Mouse (Mus musculus) ES-E14 (cell line): ENCODE data around the gene Nrg4. TPM values are rescaled to one million over a fixed set of nuclear protein-coding genes. Genes with fewer than 3 reads are reported as not detected.
A peak's percentile ranks its signal among the peaks of the same experiment; 100 is the strongest.

Source experiments
- DNase-seq: peaks from one replicate; pipeline ENCODE4 v3.0.0-alpha.2; 2013; ENCODE audit warnings: low read depth, low spot score
- H3K27ac ChIP-seq: 2 replicates; pipeline ENCODE4 v1.5.1; 2012; ENCODE audit warnings: low read depth, mild to moderate bottlenecking, low read length, moderate library complexity, mixed read lengths; ENCODE audit not compliant: poor library complexity, insufficient read depth, severe bottlenecking
- H3K36me3 ChIP-seq: 2 replicates; pipeline ENCODE4 v1.6.1; 2012; ENCODE audit warnings: mild to moderate bottlenecking, low read length, moderate library complexity, mixed read lengths; ENCODE audit not compliant: control insufficient read depth, poor library complexity, insufficient read depth, severe bottlenecking
- H3K4me1 ChIP-seq, 2 experiments: fragments of 150-350 bp in 1 of 2; sonication (generic) in 1 of 2; 2 replicates each; pipeline ENCODE4 v1.6.1; 2012; ENCODE audit warnings: low read length in 2 of 2, mild to moderate bottlenecking in 1 of 2, mixed read lengths in 1 of 2; ENCODE audit not compliant: control insufficient read depth in 2 of 2, insufficient read depth in 2 of 2, poor library complexity in 1 of 2
- H3K4me3 ChIP-seq, 2 experiments: fragments of 150-350 bp in 1 of 2; sonication (generic) in 1 of 2; 2 replicates each; pipeline ENCODE4 v1.5.1; 2012; ENCODE audit warnings: low read length in 2 of 2, low read depth in 1 of 2, mild to moderate bottlenecking in 1 of 2, mixed read lengths in 1 of 2; ENCODE audit not compliant: insufficient read depth in 1 of 2, poor library complexity in 1 of 2, severe bottlenecking in 1 of 2
- H3K9ac ChIP-seq: 2 replicates; pipeline ENCODE4 v1.6.1; 2012; ENCODE audit warnings: low read depth, mild to moderate bottlenecking, low read length, mixed read lengths; ENCODE audit not compliant: poor library complexity, insufficient read depth, severe bottlenecking
- H3K9me3 ChIP-seq: fragments of 150-350 bp; sonication (generic); 2 replicates; pipeline ENCODE4 v1.6.1; 2012; ENCODE audit warnings: low read depth, mild to moderate bottlenecking, low read length; ENCODE audit not compliant: control insufficient read depth, insufficient read depth
- CHD2 ChIP-seq: IDR thresholded peaks from 2 replicates; pipeline ENCODE4 v1.6.1; 2014; ENCODE audit warnings: mild to moderate bottlenecking, low read depth, low read length, inconsistent platforms
- HCFC1 ChIP-seq: IDR thresholded peaks from 2 replicates; pipeline ENCODE4 v1.6.1; 2012; ENCODE audit warnings: low read length, inconsistent platforms, borderline replicate concordance; ENCODE audit not compliant: insufficient read depth
- MAFK ChIP-seq: IDR thresholded peaks from 2 replicates; pipeline ENCODE4 v1.6.1; 2014; ENCODE audit warnings: mild to moderate bottlenecking, low read depth, low read length, inconsistent platforms; ENCODE audit not compliant: insufficient read depth
- ZC3H11A ChIP-seq: IDR thresholded peaks from 2 replicates; pipeline ENCODE4 v1.6.1; 2012; ENCODE audit warnings: low read depth, mild to moderate bottlenecking, inconsistent platforms, low read length, borderline replicate concordance
- ZNF384 ChIP-seq: IDR thresholded peaks from 2 replicates; pipeline ENCODE4 v1.6.1; 2012; ENCODE audit warnings: low read depth, low read length, inconsistent platforms
- in situ Hi-C, 2 experiments: fragments of 600-800 bp; cut with MboI; formaldehyde crosslinking; loops; one replicate each; pipeline ENCODE4 v1.15.1; 2025; ENCODE audit warnings: low sequenced_read_pairs in 2 of 2, inconsistent platforms in 1 of 2; ENCODE audit not compliant: unreplicated experiment in 2 of 2
- total RNA-seq: library from RNA; depleted of rRNA; stranded (reverse); fragments of 300-350 nt; gene quantifications from 2 replicates; pipeline ENCODE4 v1.2.3, GENCODE M21; 2012

Gene Nrg4
- total RNA-seq, 1 experiment: 5.8 TPM

DNA sequence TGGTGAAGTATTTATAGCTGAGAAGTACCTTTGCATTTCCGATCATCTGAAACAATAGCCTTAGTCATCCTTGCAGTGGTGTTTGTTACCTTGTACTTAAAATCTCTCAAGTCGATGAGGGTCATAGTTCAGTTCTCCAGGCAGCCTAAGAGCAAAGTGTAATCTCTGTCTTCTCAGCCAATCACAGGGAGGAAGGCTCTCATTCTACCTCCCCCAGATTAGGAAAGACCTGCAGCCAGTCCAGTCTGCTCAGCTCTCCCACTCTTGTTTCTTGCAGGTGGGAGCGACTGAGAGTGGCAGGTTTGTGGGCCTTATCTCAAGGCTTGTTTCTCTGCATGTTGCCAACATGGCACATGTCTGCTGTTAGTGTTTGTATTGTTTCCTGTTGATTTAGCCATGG, 111.6 kb downstream of the Nrg4 start:
- Histone ChIP-seq H3K27ac (peak overlapping the region; percentile 99), H3K9me3 (no peaks in the 10 kb centered on the region), H3K4me1 (peaks cover 22 to 51% of the 10 kb centered on the region in 2 experiments), H3K4me3 (peak overlapping the region in 1 of 2 experiments; percentile 30; a peak in 1 of 4 replicates), H3K9ac (no peak overlapping the region), H3K36me3 (peaks cover 30% of the 10 kb centered on the region)
- TF ChIP-seq MAFK (no peak), HCFC1 (no peak), ZNF384 (no peak), CHD2 (no peak), ZC3H11A (no peak)
- DNase-seq: no peak
- in situ Hi-C loops: no loop called here

DNA sequence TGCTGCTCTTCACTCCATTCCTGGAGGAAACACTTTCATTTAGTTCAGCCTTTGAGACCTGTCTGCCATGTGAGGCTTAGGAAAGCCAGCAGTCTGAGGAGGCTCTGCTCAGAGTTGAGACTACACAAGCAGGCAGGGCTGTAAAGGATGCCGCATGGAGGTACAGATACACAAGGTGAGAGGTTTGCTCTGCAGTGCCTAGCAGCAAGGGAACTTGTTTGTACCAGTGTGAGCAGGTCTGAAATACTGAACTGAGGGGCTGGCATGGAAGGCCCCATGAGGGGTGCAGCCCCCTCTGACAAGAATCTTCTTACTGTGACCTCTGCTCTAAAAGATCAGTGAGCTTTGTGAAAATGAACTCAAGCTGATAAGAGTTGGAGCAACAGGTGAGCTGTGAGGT, 113.2 kb downstream of the Nrg4 start:
- H3K4me3 ChIP-seq: 0 out of 4 replicates have a peak overlapping the region, but pooled peaks of 1 of the 2 experiments have one; percentile 0
- no peaks in the 10 kb centered on the region for H3K9me3 ChIP-seq
- in situ Hi-C loops: no loop called here
- peak overlapping the region; percentile 56 for H3K27ac ChIP-seq
- TF ChIP-seq HCFC1: no peak
- no peak for TF ChIP-seq ZNF384
- no peak for TF ChIP-seq CHD2
- no peak for TF ChIP-seq MAFK
- no peak for TF ChIP-seq ZC3H11A
- no peak for DNase-seq
- H3K36me3 ChIP-seq: peaks cover 21% of the 10 kb centered on the region
- peaks cover 22 to 49% of the 10 kb centered on the region in 2 experiments for H3K4me1 ChIP-seq
- peak overlapping the region; percentile 6; the same call in 1 of the 2 replicates for H3K9ac ChIP-seq

DNA sequence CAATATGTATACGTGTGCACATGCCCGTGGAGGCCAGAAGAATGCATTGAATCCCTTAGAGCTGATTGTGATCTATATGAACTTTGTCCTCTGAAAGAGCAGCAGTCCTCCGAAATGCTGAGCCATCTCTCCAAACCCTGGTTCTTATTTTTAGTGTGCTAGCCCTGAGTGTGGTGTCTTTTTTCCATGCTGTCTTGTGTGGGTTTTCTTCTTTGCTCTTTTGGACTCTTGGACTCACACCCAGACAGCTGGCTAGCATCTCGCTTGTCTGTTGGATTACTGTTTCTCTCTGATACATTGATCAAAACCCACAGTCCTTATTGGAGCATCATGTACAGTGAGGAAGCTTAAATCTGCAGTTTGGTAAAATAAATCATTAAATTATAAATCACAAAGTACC, 115.0 kb downstream of the Nrg4 start:
- Histone ChIP-seq H3K4me1 (peaks cover 16 to 40% of the 10 kb centered on the region in 2 experiments), H3K9me3 (no peaks in the 10 kb centered on the region), H3K9ac (peak overlapping the region; percentile 46; the same call in 1 of the 2 replicates), H3K4me3 (peak overlapping the region in 1 of 2 experiments; percentile 27; a peak in 3 of 4 replicates), H3K36me3 (peaks cover 13% of the 10 kb centered on the region), H3K27ac (peak overlapping the region; percentile 40; the same call in 1 of the 2 replicates)
- TF ChIP-seq ZC3H11A: no peak
- no peak for TF ChIP-seq MAFK
- no peak for TF ChIP-seq HCFC1
- no peak for TF ChIP-seq CHD2
- TF ChIP-seq ZNF384: no peak
- in situ Hi-C loops: no loop called here
- DNase-seq: no peak

DNA sequence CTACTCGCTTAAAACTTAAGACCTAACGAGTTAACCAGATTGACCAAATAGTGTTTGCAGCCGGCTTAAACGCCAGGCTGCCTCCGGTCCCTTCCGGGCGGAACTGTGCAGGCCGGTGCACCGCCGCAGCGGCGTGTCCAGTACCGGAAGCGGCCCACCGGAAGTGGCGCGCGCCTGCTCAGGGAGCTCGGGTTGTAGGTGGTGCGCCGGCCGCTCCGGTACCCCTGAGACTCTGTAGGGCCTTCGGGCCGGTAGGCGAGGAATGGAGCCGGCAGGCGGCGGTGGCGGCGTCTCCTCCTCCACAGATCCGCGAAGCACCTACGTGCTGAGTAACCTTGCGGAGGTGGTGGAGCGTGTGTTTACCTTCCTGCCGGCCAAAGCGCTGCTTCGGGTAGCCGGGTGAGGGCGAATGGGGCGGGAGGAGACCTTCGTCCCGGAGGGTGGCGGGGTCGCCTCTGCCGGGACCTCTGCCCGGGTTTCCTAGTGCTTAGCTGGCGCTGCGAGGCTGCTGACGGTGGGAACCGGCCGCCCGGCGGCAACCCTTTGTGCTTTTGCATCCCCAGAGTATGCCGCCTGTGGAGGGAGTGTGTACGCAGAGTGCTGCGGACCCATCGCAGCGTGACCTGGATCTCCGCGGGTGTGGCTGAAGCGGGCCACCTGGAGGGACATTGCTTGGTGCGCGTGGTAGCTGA, 117.7 kb downstream of the Nrg4 start, which contains the start of gene Fbxo22:
Fbxo22 (plus strand) TSS at position 136 of the 692 bp plus-strand sequence.
- peaks cover 7% of the 10 kb centered on the region for H3K36me3 ChIP-seq
- H3K27ac ChIP-seq: peak within 1 kb of the TSS; percentile 52
- in situ Hi-C loops: no loop called here
- H3K4me1 ChIP-seq: peaks cover 11 to 19% of the 10 kb centered on the region in 2 experiments
- H3K4me3 ChIP-seq: peak within 1 kb of the TSS; percentile 74 to 79
- TF ChIP-seq HCFC1 (peak; percentile 80), MAFK (no peak)
- no peaks in the 10 kb centered on the region for H3K9me3 ChIP-seq
- peak within 1 kb of the TSS; percentile 75 for H3K9ac ChIP-seq
- peak; percentile 75 for DNase-seq
